Mouse (Mus musculus): ENCODE measurements around the gene Prox1.

DNA sequence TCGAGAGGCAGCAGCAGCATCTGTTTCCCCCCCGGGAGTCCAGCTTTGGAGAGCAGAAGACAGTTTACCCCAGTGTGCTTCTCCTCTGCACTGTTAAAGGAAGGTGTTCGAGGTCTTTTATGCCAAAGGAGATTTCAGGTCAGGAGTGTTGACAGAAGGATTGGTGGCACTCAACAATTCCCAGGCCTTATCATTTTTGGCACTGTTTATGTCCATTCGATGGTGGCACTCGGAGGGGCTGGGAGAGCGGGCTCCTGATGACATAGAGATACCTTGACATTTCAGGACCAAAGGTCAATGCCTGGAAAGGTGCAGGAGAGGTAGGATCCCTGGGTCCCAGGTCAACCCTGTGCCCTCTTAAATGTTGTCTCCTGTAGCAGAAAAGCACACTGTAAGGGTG is 31.2 kb upstream of the Prox1 start:
- TF ChIP-seq ZC3H11A (IDR thresholded peaks at IDR 0.05; ENCODE audit: borderline replicate concordance, low read depth, low read length), result no peak
- TF ChIP-seq CHD2 (IDR thresholded peaks at IDR 0.05; ENCODE audit: low read depth, low read length), result no peak
- TF ChIP-seq MAFK (IDR thresholded peaks at IDR 0.05; ENCODE audit: insufficient read depth, low read depth, low read length), result no peak
